In genomic region chr11:96743000-96743399, GRCm38 (mm10) we compare ENCODE assay signal across 15 mouse cellular contexts. TPM values are rescaled to one million over a fixed set of nuclear protein-coding genes. Genes with fewer than 3 reads are reported as not detected.
DNase-seq lines count a peak whose midpoint lies in the region; ATAC-seq and TF ChIP-seq lines count a peak whose summit lies in the region.
"Had no signal": no experiment of that assay in that cellular context is flagged by ENCODE, and none has a peak within 500 bp of the region (broad histone marks: within the 10 kb centered on the region; RNA-seq: fewer than 3 reads in every experiment).

No protein-coding gene starts in this region.

- no peak for DNase-seq in kidney, postnatal 4 days
- peak; percentile 36 for DNase-seq in testis, postnatal 14 days (ENCODE audit: low spot score)
- DNase-seq in testis, postnatal 10 days (ENCODE audit: low spot score), result no peak
- DNase-seq in limb, embryonic 14.5 days (ENCODE audit: low spot score), result peak; percentile 20
- no peak for DNase-seq in frontal cortex, postnatal 10 days (ENCODE audit: low spot score in 2 of 2)
- DNase-seq in heart, adult 9 months (ENCODE audit: low spot score in 2 of 2), result no peak
- no peak for DNase-seq in gastrocnemius, postnatal 14 days
- DNase-seq: B cell, adult 2 months; cerebellum, postnatal 36 days; gastrocnemius, adult 2 months; kidney, adult 8-10 months; lung, postnatal 4 days; right cerebral cortex, adult 18-20 months had no signal

- no peak overlapping the region for H3K9ac ChIP-seq in kidney, embryonic 14.5 days (ENCODE audit: low read depth, low read length)
- no peak overlapping the region for H3K9ac ChIP-seq in limb, embryonic 14.5 days (ENCODE audit: low read depth, low read length, severe bottlenecking)

- ATAC-seq in kidney, embryonic 14.5 days (ENCODE audit: low FRiP score, low TSS enrichment), result peak; percentile 18; the same call in 1 of the 2 replicates
- ATAC-seq in limb, embryonic 14.5 days (ENCODE audit: low FRiP score, low read depth), result no peak; the same call in 1 of the 2 replicates

- 59% methylated on average over 11 of the region's 11 CpGs for WGBS in kidney, embryonic 14.5 days
- WGBS in limb, embryonic 14.5 days, result 42% methylated on average over 11 of the region's 11 CpGs

- no peaks in the 10 kb centered on the region for H3K9me3 ChIP-seq in kidney, embryonic 14.5 days (ENCODE audit: control insufficient read depth, low read length)
- no peaks in the 10 kb centered on the region for H3K9me3 ChIP-seq in limb, embryonic 14.5 days (ENCODE audit: control insufficient read depth, low read length)

- intact Hi-C loops in gastrocnemius, postnatal 14 days (cut with DNase I; ENCODE audit: low total_unique reads), result no loop called here

- no peak overlapping the region for H3K4me3 ChIP-seq in kidney, embryonic 14.5 days (ENCODE audit: low read length)
- no peak overlapping the region for H3K4me3 ChIP-seq in limb, embryonic 14.5 days (replicated peaks; ENCODE audit: low read length)
- H3K4me3 ChIP-seq: gastrocnemius, adult 2 months had no signal

- H3K4me1 ChIP-seq in kidney, embryonic 14.5 days (ENCODE audit: control insufficient read depth, insufficient read depth, low read length), result 0 out of 2 replicates have a peak, but pooled peaks cover 8% of the 10 kb centered on the region
- peaks cover 6% of the 10 kb centered on the region; the same call in 1 of the 2 replicates for H3K4me1 ChIP-seq in limb, embryonic 14.5 days (ENCODE audit: control insufficient read depth, insufficient read depth, low read length)

- no peaks in the 10 kb centered on the region; the same call in 1 of the 2 replicates for H3K27me3 ChIP-seq in kidney, embryonic 14.5 days (ENCODE audit: control insufficient read depth, insufficient read depth, low read length)
- H3K27me3 ChIP-seq in limb, embryonic 14.5 days (ENCODE audit: control insufficient read depth, insufficient read depth, low read length), result peaks cover 37% of the 10 kb centered on the region

- H3K36me3 ChIP-seq in kidney, embryonic 14.5 days (ENCODE audit: control insufficient read depth, insufficient read depth, low read length), result no peaks in the 10 kb centered on the region
- no peaks in the 10 kb centered on the region for H3K36me3 ChIP-seq in limb, embryonic 14.5 days (ENCODE audit: control insufficient read depth, insufficient read depth, low read length)

- 0 out of 2 replicates have a peak overlapping the region, but pooled peaks have one; percentile 78 for H3K27ac ChIP-seq in kidney, embryonic 14.5 days (ENCODE audit: low read depth, low read length)
- H3K27ac ChIP-seq in limb, embryonic 14.5 days (replicated peaks; ENCODE audit: low read depth, low read length), result no peak overlapping the region
- H3K27ac ChIP-seq: gastrocnemius, adult 2 months had no signal

- no peak overlapping the region for H3K4me2 ChIP-seq in kidney, embryonic 14.5 days (replicated peaks; ENCODE audit: low read depth, low read length)
- no peak overlapping the region for H3K4me2 ChIP-seq in limb, embryonic 14.5 days (replicated peaks; ENCODE audit: low read depth, low read length, severe bottlenecking)
- H3K4me2 ChIP-seq: liver, embryonic 11.5 days had no signal

- no peak for TF ChIP-seq POLR2A in limb, embryonic 14.5 days (IDR thresholded peaks at IDR 0.05; ENCODE audit: borderline replicate concordance, extremely low read depth, insufficient read depth, insufficient read length)

RNA-seq across cellular contexts. Expression of gene Snx11, which starts 34.4 kb away (rescaled TPM):
- 8.6 and 10.2 TPM in 2 replicates for polyA plus RNA-seq in kidney, embryonic 14.5 days (2014; fragmentation: Nextera tagmentation; extraction: Ambion mirVana)
- 28.3 and 28.7 TPM in 2 replicates for polyA plus RNA-seq in limb, embryonic 14.5 days (2012; rRNA removed)
- 11.9 and 13.3 TPM in 2 replicates for polyA plus RNA-seq in limb, embryonic 14.5 days (2014; fragmentation: Nextera tagmentation; extraction: Ambion mirVana)
- total RNA-seq in gastrocnemius, postnatal 14 days (2021), result 10 to 100 TPM in 1 of 2 experiments, 1 to 10 TPM in 1; 7.7 to 11.0 TPM

RNA-seq across cellular contexts. Expression of gene Cbx1, which starts 45.9 kb away (rescaled TPM):
- 137 and 181 TPM in 2 replicates for polyA plus RNA-seq in kidney, embryonic 14.5 days (2014; fragmentation: Nextera tagmentation; extraction: Ambion mirVana)
- polyA plus RNA-seq in limb, embryonic 14.5 days (2012; rRNA removed), result 68.4 and 98.9 TPM in 2 replicates
- polyA plus RNA-seq in limb, embryonic 14.5 days (2014; fragmentation: Nextera tagmentation; extraction: Ambion mirVana), result 87.8 and 98.5 TPM in 2 replicates
- 10 to 100 TPM; 36.4 to 37.5 TPM for total RNA-seq in gastrocnemius, postnatal 14 days (2021)

Comparison
In these comparisons a context has a peak if more than half of its experiments do, and no peak if none do; other contexts are left out.
1. DNase-seq: peak in testis, postnatal 14 days (single experiment) and limb, embryonic 14.5 days (single experiment); none in kidney, postnatal 4 days (0 of 2), testis, postnatal 10 days (single experiment), frontal cortex, postnatal 10 days (0 of 2), heart, adult 9 months (0 of 2) and gastrocnemius, postnatal 14 days (single experiment).